Mouse (Mus musculus) midbrain, embryonic 16.5 days (tissue): ENCODE results near the gene Ralb. TPM values are rescaled to one million over a fixed set of nuclear protein-coding genes. Genes with fewer than 3 reads are reported as not detected.

Experiments
- ATAC-seq: fragments of 200-750 bp; cut with Nextera tagmentation; 2 replicates; pipeline ENCODE4 v1.8.0; 2017; ENCODE audit warnings: moderate TSS enrichment
- H3K27ac ChIP-seq: fragments of 300-500 bp; sonication (generic); 2 replicates; pipeline ENCODE4 v1.5.1; 2014; ENCODE audit warnings: mild to moderate bottlenecking, low read length, mixed read lengths
- H3K27me3 ChIP-seq: fragments of 300-500 bp; sonication (generic); 2 replicates; pipeline ENCODE4 v1.6.1; 2014; ENCODE audit warnings: low read depth, low read length, mixed read lengths; ENCODE audit not compliant: control insufficient read depth, insufficient read depth
- H3K36me3 ChIP-seq: fragments of 300-500 bp; sonication (generic); 2 replicates; pipeline ENCODE4 v1.6.1; 2014; ENCODE audit warnings: mild to moderate bottlenecking, low read length, moderate library complexity, mixed read lengths; ENCODE audit not compliant: control insufficient read depth, insufficient read depth
- H3K4me1 ChIP-seq: fragments of 300-500 bp; sonication (generic); 2 replicates; pipeline ENCODE4 v1.6.1; 2014; ENCODE audit warnings: mild to moderate bottlenecking, low read length, mixed read lengths; ENCODE audit not compliant: control insufficient read depth, insufficient read depth
- H3K4me2 ChIP-seq: fragments of 300-500 bp; sonication (generic); 2 replicates; pipeline ENCODE4 v1.6.1; 2014; ENCODE audit warnings: mild to moderate bottlenecking, low read length, mixed read lengths
- H3K4me3 ChIP-seq: fragments of 300-500 bp; sonication (generic); 2 replicates; pipeline ENCODE4 v1.5.1; 2014; ENCODE audit warnings: low read depth, mild to moderate bottlenecking, low read length, moderate library complexity, mixed read lengths
- H3K9ac ChIP-seq: fragments of 300-500 bp; sonication (generic); 2 replicates; pipeline ENCODE4 v1.6.1; 2014; ENCODE audit warnings: low read depth, low read length, mixed read lengths
- H3K9me3 ChIP-seq: fragments of 300-500 bp; sonication (generic); replicated peaks from 2 replicates; pipeline ENCODE4 v1.6.1; 2014; ENCODE audit warnings: mild to moderate bottlenecking, low read length, mixed read lengths; ENCODE audit not compliant: control insufficient read depth, poor library complexity, severe bottlenecking
- WGBS: fragments of 180-500 bp; shearing (Covaris S2); extraction: QIAGEN DNeasy Blood & Tissue Kit; methylation state at CpG from one replicate; pipeline ENCODE4 v1.1.7; 2014; 5-methylcytosine and 5-hydroxymethylcytosine counted together
- polyA plus RNA-seq: library from polyadenylated mRNA; unstranded; fragments of >200 nt; fragmentation: Nextera tagmentation; extraction: Ambion mirVana; gene quantifications from 2 replicates; pipeline ENCODE4 v1.2.1, GENCODE M21; 2015

The Ralb gene
- polyA plus RNA-seq, 1 experiment from 2014 or later, result 60.8 TPM

DNA sequence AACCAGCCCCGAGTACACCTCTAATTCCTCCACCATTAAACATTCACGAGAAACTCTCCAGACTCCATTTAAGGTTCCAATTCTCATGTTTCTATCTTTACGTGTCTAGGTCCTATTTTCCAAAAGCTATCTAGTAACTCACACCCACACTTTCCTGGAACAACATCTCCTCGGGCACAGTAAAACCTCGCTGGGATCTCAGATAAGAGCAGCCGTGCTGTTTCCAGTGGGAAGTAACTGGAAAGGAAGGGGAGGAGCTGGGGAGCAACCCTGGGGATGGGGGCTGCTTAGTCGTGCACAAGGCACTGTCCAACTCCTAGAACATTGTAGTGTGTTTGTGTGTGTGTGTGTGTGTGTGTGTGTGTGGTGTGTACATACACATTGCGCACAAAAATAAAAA, 2.7 kb downstream of the Ralb start:
- no peak overlapping the region for H3K9ac ChIP-seq
- no peaks in the 10 kb centered on the region for H3K9me3 ChIP-seq
- H3K4me2 ChIP-seq, result no peak overlapping the region
- no peaks in the 10 kb centered on the region for H3K36me3 ChIP-seq
- ATAC-seq, result no peak
- no peak overlapping the region for H3K27ac ChIP-seq
- WGBS, result 86% methylated on average over 8 of the region's 8 CpGs
- no peaks in the 10 kb centered on the region for H3K27me3 ChIP-seq
- peaks cover 13% of the 10 kb centered on the region for H3K4me1 ChIP-seq
- no peak overlapping the region for H3K4me3 ChIP-seq

DNA sequence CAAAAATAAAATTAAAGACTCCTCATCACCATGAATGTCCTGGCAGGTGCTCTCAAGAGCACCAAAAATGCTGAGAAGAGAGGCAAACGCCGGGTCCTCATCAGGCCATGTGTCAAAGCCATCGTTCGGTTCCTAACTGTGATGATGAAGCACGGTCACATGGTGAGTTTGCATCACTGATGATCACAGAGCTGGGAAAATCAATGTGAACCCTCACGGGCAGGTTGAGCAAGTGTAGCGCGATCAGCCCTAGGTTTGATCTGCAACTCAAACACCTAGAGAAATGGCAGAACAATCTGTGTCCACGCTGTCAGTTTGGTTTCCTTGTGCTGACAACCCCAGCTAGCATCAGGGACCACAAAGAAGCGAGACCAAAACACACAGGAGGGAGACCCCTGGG, 5.1 kb downstream of the Ralb start:
- no peak for ATAC-seq

DNA sequence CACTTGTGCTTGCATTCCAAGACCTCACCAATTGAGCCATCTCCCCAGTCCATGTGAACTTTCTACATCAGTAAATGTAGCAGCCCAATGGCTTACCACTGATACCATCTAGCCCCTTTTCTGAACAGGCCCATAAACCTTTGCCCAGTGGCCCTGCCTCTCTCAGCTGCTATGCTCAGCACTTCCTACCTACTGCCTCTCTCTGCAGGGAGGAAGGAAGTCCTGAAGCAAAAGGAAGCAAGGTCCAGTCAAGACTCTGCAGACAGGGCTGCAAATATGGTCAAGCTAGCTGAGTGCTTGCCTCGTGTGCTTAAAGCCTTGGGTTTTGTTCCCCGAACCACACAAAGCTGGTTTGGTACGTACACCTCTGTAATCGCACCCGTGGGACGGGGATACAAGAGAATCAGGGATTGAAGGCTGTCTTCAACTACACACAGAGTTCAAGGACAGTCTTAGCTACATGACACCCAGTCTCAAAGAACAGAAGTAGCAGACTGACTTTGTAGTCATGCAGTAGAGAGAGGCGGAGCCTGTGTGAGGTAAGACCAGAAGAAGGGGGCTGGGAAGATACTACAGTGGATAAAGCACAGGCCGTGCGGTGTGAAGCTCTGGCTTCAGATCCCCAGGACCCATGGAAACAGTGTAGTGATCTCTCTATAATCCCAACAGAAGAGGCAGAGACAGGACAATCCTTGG, 5.9 kb downstream of the Ralb start:
- H3K4me1 ChIP-seq, result peaks cover 10% of the 10 kb centered on the region
- no peak overlapping the region for H3K4me3 ChIP-seq
- 89% methylated on average over 9 of the region's 9 CpGs for WGBS
- no peaks in the 10 kb centered on the region for H3K36me3 ChIP-seq
- no peak overlapping the region for H3K4me2 ChIP-seq
- no peak overlapping the region for H3K27ac ChIP-seq
- H3K27me3 ChIP-seq, result no peaks in the 10 kb centered on the region
- no peaks in the 10 kb centered on the region for H3K9me3 ChIP-seq
- ATAC-seq, result no peak
- H3K9ac ChIP-seq, result no peak overlapping the region

More for the DNA sequence above, 5.1 kb downstream of the Ralb start:
- H3K9ac ChIP-seq, result no peak overlapping the region
- no peaks in the 10 kb centered on the region for H3K27me3 ChIP-seq
- H3K4me1 ChIP-seq, result peaks cover 13% of the 10 kb centered on the region
- no peaks in the 10 kb centered on the region for H3K36me3 ChIP-seq
- H3K27ac ChIP-seq, result no peak overlapping the region
- no peaks in the 10 kb centered on the region for H3K9me3 ChIP-seq
- no peak overlapping the region for H3K4me3 ChIP-seq
- 91% methylated on average over 10 of the region's 10 CpGs for WGBS
- no peak overlapping the region for H3K4me2 ChIP-seq

DNA sequence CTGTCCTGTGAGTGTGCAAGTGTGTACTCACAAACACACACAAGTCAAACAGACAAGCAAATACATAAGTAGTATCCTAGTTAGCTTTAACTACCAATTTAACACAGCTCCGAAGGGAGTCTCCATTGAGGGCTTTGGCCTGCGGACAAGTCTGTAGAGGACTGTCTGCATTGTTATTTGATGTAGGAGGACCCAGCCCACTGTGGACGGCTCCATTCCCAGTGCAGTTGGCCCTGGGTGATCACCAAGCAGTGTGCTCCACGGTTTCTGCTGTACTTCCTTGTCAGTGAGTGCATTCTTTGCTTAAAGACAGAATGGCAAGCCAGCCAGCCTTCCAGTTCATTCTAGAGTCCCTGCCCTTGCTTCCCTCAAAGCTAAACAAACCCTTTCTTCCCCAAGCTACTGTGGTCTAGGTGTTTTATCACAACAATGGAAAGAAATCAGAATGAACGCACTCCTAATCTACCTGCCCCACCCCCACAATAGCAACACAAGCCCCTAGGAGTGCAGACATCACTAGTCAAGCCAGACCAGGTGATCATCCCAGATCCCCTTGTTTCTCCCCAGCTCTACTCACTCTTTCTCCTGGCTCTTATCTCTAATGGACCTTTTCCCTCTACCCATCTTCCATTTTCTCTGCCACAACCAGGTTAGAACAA, 7.1 kb downstream of the Ralb start:
- ATAC-seq, result no peak
- H3K36me3 ChIP-seq, result no peaks in the 10 kb centered on the region
- no peak overlapping the region for H3K27ac ChIP-seq
- H3K4me2 ChIP-seq, result no peak overlapping the region
- no peaks in the 10 kb centered on the region for H3K27me3 ChIP-seq
- WGBS, result 74% methylated on average over 5 of the region's 5 CpGs
- no peaks in the 10 kb centered on the region; the same call in 1 of the 2 replicates for H3K4me1 ChIP-seq
- no peak overlapping the region for H3K4me3 ChIP-seq
- no peak overlapping the region for H3K9ac ChIP-seq
- no peaks in the 10 kb centered on the region for H3K9me3 ChIP-seq

DNA sequence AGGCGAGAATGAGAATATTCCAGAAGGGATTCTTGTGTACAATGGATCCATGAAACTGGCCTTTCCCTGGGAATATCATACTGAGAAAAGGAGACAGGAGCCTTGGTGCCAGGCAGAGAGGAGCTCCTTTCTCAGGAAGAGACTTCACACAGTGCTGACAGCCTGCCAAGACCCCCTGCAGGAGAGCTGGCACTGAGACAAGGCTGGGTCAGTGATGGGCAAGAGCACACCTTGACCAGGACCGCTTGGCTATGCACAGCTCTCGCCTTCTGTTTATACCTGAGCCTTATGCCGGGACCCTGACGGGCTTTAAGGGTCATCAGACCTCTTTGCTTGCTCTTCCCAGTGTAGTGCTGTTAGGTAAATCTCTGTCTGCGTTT, 9.2 kb downstream of the Ralb start:
- H3K4me2 ChIP-seq, result no peak overlapping the region
- ATAC-seq, result no peak
- no peak overlapping the region for H3K9ac ChIP-seq
- 93% methylated on average over 6 of the region's 6 CpGs for WGBS
- H3K4me3 ChIP-seq, result no peak overlapping the region
- no peaks in the 10 kb centered on the region; the same call in 1 of the 2 replicates for H3K4me1 ChIP-seq
- H3K9me3 ChIP-seq, result no peaks in the 10 kb centered on the region
- H3K27me3 ChIP-seq, result no peaks in the 10 kb centered on the region
- H3K27ac ChIP-seq, result no peak overlapping the region
- no peaks in the 10 kb centered on the region for H3K36me3 ChIP-seq

DNA sequence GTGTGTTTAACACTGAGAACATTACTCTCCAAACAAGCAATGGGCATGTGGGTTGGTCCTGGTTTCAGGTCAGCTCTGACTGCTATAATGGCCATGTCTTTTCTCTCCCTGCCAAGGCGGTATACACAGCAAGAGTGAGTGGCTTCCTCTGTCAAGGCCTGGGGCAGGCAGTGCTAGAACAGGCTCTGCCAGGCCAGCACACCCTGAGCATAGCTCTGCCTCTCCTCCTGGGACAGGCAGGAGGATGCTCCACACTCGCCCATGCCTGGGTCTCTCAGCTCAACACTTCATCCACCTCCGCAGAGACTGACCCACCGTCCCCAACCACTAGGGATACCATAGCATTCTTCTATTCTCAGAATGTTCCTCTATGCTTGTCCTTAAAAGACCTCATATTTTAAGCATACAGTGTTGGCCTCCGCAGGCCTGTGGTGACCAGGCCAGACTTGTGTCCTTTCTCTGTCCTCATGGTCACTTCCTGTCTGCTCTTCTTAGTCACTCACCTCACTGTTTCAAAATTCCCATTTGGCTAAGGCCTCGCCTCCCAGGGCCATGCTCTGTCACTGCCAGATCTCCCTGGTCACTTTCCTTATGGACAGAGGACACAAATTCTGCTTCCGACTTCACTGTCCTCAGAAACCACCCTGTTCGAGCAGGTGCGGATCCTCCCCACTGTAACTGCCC, 9.7 kb downstream of the Ralb start:
- WGBS, result 91% methylated on average over 9 of the region's 9 CpGs
- no peak overlapping the region for H3K9ac ChIP-seq

DNA sequence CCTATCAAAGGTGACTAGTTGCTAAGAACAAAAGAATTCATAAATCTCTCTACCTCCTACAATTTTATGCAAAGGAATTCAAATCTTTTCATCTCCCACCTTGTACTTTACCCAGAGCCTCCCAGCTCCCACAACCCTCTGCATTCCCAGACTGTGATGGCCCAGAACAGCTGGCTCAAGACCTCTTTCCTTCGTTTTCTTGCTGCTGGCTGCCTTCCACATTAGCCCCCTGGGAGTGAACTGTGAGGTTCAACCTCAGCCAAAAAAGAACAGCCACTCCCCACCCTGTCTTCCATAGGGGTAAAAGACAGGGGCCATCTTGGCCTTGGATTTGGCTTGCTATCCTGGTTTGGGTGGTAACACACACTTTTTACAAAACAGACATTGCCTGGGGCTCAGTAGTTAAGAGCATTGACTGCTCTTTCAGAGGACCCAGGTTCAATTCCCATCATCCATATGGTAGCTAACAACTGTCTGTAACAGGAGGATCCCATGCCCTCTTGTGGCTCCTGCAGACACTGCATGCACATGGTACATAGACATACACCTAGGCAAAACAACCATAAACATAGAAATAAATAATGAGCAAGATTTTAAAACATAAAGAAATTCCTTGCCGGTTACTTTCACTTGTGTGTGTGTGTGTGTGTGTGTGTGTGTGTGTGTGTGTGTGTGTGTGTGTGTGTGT, 10.4 kb downstream of the Ralb start:
- 88% methylated on average over 2 of the region's 2 CpGs for WGBS

More for the DNA sequence above, 9.7 kb downstream of the Ralb start:
- H3K36me3 ChIP-seq, result no peaks in the 10 kb centered on the region
- no peak overlapping the region for H3K27ac ChIP-seq
- no peaks in the 10 kb centered on the region for H3K27me3 ChIP-seq
- no peaks in the 10 kb centered on the region; the same call in 1 of the 2 replicates for H3K4me1 ChIP-seq
- H3K4me2 ChIP-seq, result no peak overlapping the region
- no peaks in the 10 kb centered on the region for H3K9me3 ChIP-seq
- no peak overlapping the region for H3K4me3 ChIP-seq
- ATAC-seq, result no peak

DNA sequence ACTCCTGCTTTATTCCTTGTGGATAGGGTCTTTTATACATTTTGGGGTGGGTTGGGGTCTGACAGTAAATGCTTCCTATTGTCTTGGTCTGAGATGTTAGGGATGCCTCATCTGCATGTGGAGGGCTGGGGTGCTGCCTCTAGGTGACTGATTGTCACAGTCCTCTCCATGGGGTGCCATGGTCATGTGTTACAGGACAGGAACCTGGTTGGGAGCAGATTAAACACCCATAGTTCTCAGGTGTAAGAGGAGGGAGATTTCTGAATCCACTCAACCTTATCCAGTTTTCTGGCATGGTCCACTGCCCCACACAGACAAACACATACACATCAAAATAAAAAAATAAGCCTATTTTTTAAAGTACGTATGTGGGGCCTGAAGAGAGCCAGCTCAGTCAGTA, 12.1 kb downstream of the Ralb start:
- ATAC-seq, result no peak
- Histone ChIP-seq H3K27me3 (no peaks in the 10 kb centered on the region), H3K9ac (no peak overlapping the region), H3K4me2 (no peak overlapping the region), H3K4me3 (no peak overlapping the region), H3K4me1 (no peaks in the 10 kb centered on the region; the same call in 1 of the 2 replicates), H3K36me3 (no peaks in the 10 kb centered on the region), H3K9me3 (no peaks in the 10 kb centered on the region), H3K27ac (no peak overlapping the region)
- WGBS, result 96% methylated on average over 1 of the region's 1 CpGs

More for the DNA sequence above, 10.4 kb downstream of the Ralb start:
- no peak overlapping the region for H3K4me3 ChIP-seq
- no peak overlapping the region for H3K27ac ChIP-seq
- no peaks in the 10 kb centered on the region for H3K36me3 ChIP-seq
- H3K4me1 ChIP-seq, result no peaks in the 10 kb centered on the region; the same call in 1 of the 2 replicates
- no peaks in the 10 kb centered on the region for H3K27me3 ChIP-seq
- no peak for ATAC-seq
- H3K9ac ChIP-seq, result no peak overlapping the region
- H3K4me2 ChIP-seq, result no peak overlapping the region
- H3K9me3 ChIP-seq, result no peaks in the 10 kb centered on the region
